In genomic region chr5:113290149-113290548, GRCm38 (mm10) we compare ENCODE assay signal across 18 mouse cellular contexts. TPM values are rescaled to one million over a fixed set of nuclear protein-coding genes. Genes with fewer than 3 reads are reported as not detected.
DNase-seq lines count a peak whose midpoint lies in the region; ATAC-seq and TF ChIP-seq lines count a peak whose summit lies in the region.
"Had no signal": no experiment of that assay in that cellular context is flagged by ENCODE, and none has a peak within 500 bp of the region (broad histone marks: within the 10 kb centered on the region; RNA-seq: fewer than 3 reads in every experiment).

No protein-coding gene starts in this region.

- H3K27ac ChIP-seq in cerebellum, adult 2 months (ENCODE audit: insufficient read depth, low read length), result peak overlapping the region; percentile 97
- no peak overlapping the region; the same call in 1 of the 2 replicates for H3K27ac ChIP-seq in layer of hippocampus, adult 2 months
- H3K27ac ChIP-seq: embryonic facial prominence, embryonic 13.5 days; forebrain, embryonic 12.5 days; heart, adult 2 months; hindbrain, embryonic 10.5 days; hindbrain, embryonic 14.5 days; intestine, embryonic 15.5 days had no signal

- H3K9me3 ChIP-seq in G1E (replicated peaks), result peaks cover 94% of the 10 kb centered on the region
- H3K9me3 ChIP-seq: embryonic facial prominence, embryonic 13.5 days; forebrain, embryonic 12.5 days; hindbrain, embryonic 10.5 days; intestine, embryonic 15.5 days had no signal

- no peak for DNase-seq in cerebellum, adult 2 months
- DNase-seq in cerebellum, adult 11 months, result no peak
- no peak for DNase-seq in layer of hippocampus, adult 2 months (ENCODE audit: low spot score in 2 of 2)
- no peak for DNase-seq in layer of hippocampus, adult 18-20 months (ENCODE audit: low spot score in 2 of 2)
- DNase-seq in G1E (ENCODE audit: low spot score), result no peak
- DNase-seq in spleen, postnatal 36 days (ENCODE audit: low spot score in 2 of 2), result no peak
- DNase-seq: adrenal gland, adult 8-10 months; adrenal gland, postnatal 36 days; forebrain, postnatal 0 days; gastrocnemius, postnatal 14 days; heart, adult 2 months had no signal

- H3ac ChIP-seq in myocyte (ENCODE audit: control insufficient read depth, insufficient read length), result no peak overlapping the region

- H3K4me3 ChIP-seq in cerebellum, adult 2 months (replicated peaks; ENCODE audit: insufficient read depth, low read depth, low read length), result no peak overlapping the region
- H3K4me3 ChIP-seq in layer of hippocampus, adult 2 months, result no peak overlapping the region
- H3K4me3 ChIP-seq in G1E (ENCODE audit: low read depth, low read length) (peak overlapping the region; percentile 28; the same call in 1 of the 2 replicates), myocyte (no peak overlapping the region)
- H3K4me3 ChIP-seq: embryonic facial prominence, embryonic 13.5 days; forebrain, embryonic 12.5 days; heart, adult 2 months; hindbrain, embryonic 10.5 days; intestine, embryonic 15.5 days had no signal

- peaks cover 69% of the 10 kb centered on the region for H3K4me1 ChIP-seq in cerebellum, adult 2 months (ENCODE audit: control insufficient read depth, insufficient read depth, low read length)
- H3K4me1 ChIP-seq in G1E (ENCODE audit: insufficient read depth, low read depth, low read length), result no peaks in the 10 kb centered on the region

- no peaks in the 10 kb centered on the region for H3K27me3 ChIP-seq in cerebellum, adult 2 months (ENCODE audit: control insufficient read depth, insufficient read depth, low read length)
- no peaks in the 10 kb centered on the region; the same call in 1 of the 2 replicates for H3K27me3 ChIP-seq in G1E (ENCODE audit: insufficient read depth, low read length)
- H3K27me3 ChIP-seq in myocyte (ENCODE audit: control insufficient read depth, insufficient read depth, insufficient read length), result peaks cover 13% of the 10 kb centered on the region

- H3K4me2 ChIP-seq in myocyte (ENCODE audit: low read depth), result no peak overlapping the region
- H3K4me2 ChIP-seq: embryonic facial prominence, embryonic 13.5 days; forebrain, embryonic 12.5 days; heart, embryonic 11.5 days; hindbrain, embryonic 14.5 days; intestine, embryonic 15.5 days had no signal

- no peak for ATAC-seq in G1E (ENCODE audit: extremely low read depth, insufficient number of reproducible peaks, low FRiP score, poor library complexity, severe bottlenecking)
- ATAC-seq: forebrain, postnatal 0 days; intestine, embryonic 15.5 days had no signal

- H3K36me3 ChIP-seq in G1E (replicated peaks) (no peaks in the 10 kb centered on the region), myocyte (ENCODE audit: control insufficient read depth, insufficient read depth) (no peaks in the 10 kb centered on the region)
- H3K36me3 ChIP-seq: embryonic facial prominence, embryonic 13.5 days; forebrain, embryonic 12.5 days; hindbrain, embryonic 10.5 days; intestine, embryonic 15.5 days had no signal

- no peak for TF ChIP-seq POLR2A in cerebellum, adult 2 months (IDR thresholded peaks at IDR 0.05; ENCODE audit: borderline replicate concordance, insufficient read depth, low read length)
- no peak for TF ChIP-seq POLR2A in myocyte (IDR thresholded peaks at IDR 0.05; ENCODE audit: insufficient read length, low read depth)

- no peak for TF ChIP-seq CTCF in cerebellum, adult 2 months (IDR thresholded peaks at IDR 0.05; ENCODE audit: borderline replicate concordance, insufficient read depth, low read depth, low read length)
- 0 out of 2 replicates have a peak, but pooled peaks have one; percentile 5 for TF ChIP-seq CTCF in layer of hippocampus, adult 2 months (conservative IDR thresholded peaks at IDR 0.05)
- no peak for TF ChIP-seq CTCF in G1E (IDR thresholded peaks at IDR 0.05; ENCODE audit: low read depth, low read length)

- no peaks in the 10 kb centered on the region for H3K79me2 ChIP-seq in myocyte (ENCODE audit: control insufficient read depth, insufficient read depth)

- 54% methylated on average over 14 of the region's 14 CpGs for WGBS in cerebellum, adult 2 months

TF ChIP-seq in myocyte, 11 proteins besides CTCF, POLR2A, EP300 and RAD21:
- TF ChIP-seq USF1 (IDR thresholded peaks at IDR 0.05; ENCODE audit: low read depth) (no peak), MAX (IDR thresholded peaks at IDR 0.05; ENCODE audit: low read depth) (no peak), REST (IDR thresholded peaks at IDR 0.05; ENCODE audit: insufficient read depth, insufficient read length) (peak; percentile 41)
TF ChIP-seq in myocyte: peak in this region for 1.

RNA-seq across cellular contexts. Expression of gene Sgsm1, which starts 20.4 kb away (rescaled TPM):
- polyA plus RNA-seq in cerebellum, adult 2 months (2012; rRNA removed), result 73.9 and 77.7 TPM in 2 replicates
- total RNA-seq in layer of hippocampus, adult 2 months (2021), result 10 to 100 TPM; 80.3 to 85.4 TPM
- total RNA-seq in layer of hippocampus, adult 18-20 months (2021), result 10 to 100 TPM; 75.8 to 90.7 TPM
- total RNA-seq in G1E (2014; fragmentation: Nextera tagmentation) (not detected in 2 replicates), G1E (2017) (under 0.01 and 0.05 TPM in 2 replicates)
- polyA plus RNA-seq in G1E (2012) (not detected in 2 replicates), myocyte (2012; fragmentation: generic; extraction: Trizol) (3.6 TPM)

Comparison
In these comparisons a context has a peak if more than half of its experiments do, and no peak if none do; other contexts are left out.
1. RNA of gene Sgsm1, which starts 20.4 kb away (total RNA-seq): 75.8 to 90.7 TPM in layer of hippocampus, adult 18-20 months and 80.3 to 85.4 TPM in layer of hippocampus, adult 2 months; under 0.01 to 0.05 TPM in G1E; every median in the first group is over 10 times any median in the second.